Mouse (Mus musculus) ES-CJ7 (cell line): ENCODE measurements at regions not wholly inside any gene's neighbourhood (a gene's known extent, or its start where the extent isn't known, plus 50 kb on each side); places are given as distances from the start of the nearest gene placed in this dataset.
A peak's percentile ranks its signal among the peaks of the same experiment; 100 is the strongest.

ENCODE experiments used
- DNase-seq: peaks from one replicate; pipeline ENCODE4 v3.0.0; 2011; ENCODE audit warnings: low read depth, low spot score

- DNase-seq, result no peak
Observed at GRCm38 (mm10) chr12:42369029-42369577, 882.9 kb upstream of the Lrrn3 start.

GRCm38 (mm10) chr12:42338996-42339680 lies 852.9 kb upstream of the Lrrn3 start:
- no peak for DNase-seq

GRCm38 (mm10) chr12:42306429-42306828 lies 820.2 kb upstream of the Lrrn3 start:
- no peak for DNase-seq

- DNase-seq, result no peak
Observed at GRCm38 (mm10) chr12:42277241-42278032, 791.2 kb upstream of the Lrrn3 start.

- DNase-seq, result no peak
Observed at GRCm38 (mm10) chr12:42250410-42250809, 764.2 kb upstream of the Lrrn3 start.

GRCm38 (mm10) chr12:42229235-42229634 lies 743.0 kb upstream of the Lrrn3 start:
- DNase-seq, result no peak

GRCm38 (mm10) chr12:42181646-42182045 lies 695.4 kb upstream of the Lrrn3 start:
- peak; percentile 53 for DNase-seq

- no peak for DNase-seq
Observed at GRCm38 (mm10) chr12:42179947-42180669, 693.9 kb upstream of the Lrrn3 start.

- DNase-seq, result no peak
Observed at GRCm38 (mm10) chr12:42147971-42148370, 661.7 kb upstream of the Lrrn3 start.

- no peak for DNase-seq
Observed at GRCm38 (mm10) chr12:42138694-42139442, 652.6 kb upstream of the Lrrn3 start.

- no peak for DNase-seq
Observed at GRCm38 (mm10) chr12:42138177-42138576, 651.9 kb upstream of the Lrrn3 start.

- no peak for DNase-seq
Observed at GRCm38 (mm10) chr12:42137764-42138163, 651.5 kb upstream of the Lrrn3 start.

GRCm38 (mm10) chr12:42100189-42100588 lies 614.0 kb upstream of the Lrrn3 start:
- DNase-seq, result no peak

- DNase-seq, result no peak
Observed at GRCm38 (mm10) chr12:42070401-42070800, 584.2 kb upstream of the Lrrn3 start.

- no peak for DNase-seq
Observed at GRCm38 (mm10) chr12:42063745-42064144, 577.5 kb upstream of the Lrrn3 start.

- DNase-seq, result no peak
Observed at GRCm38 (mm10) chr12:42049056-42049455, 562.8 kb upstream of the Lrrn3 start.

- DNase-seq, result peak; percentile 22
Observed at GRCm38 (mm10) chr12:42027874-42028273, 541.6 kb upstream of the Lrrn3 start.

GRCm38 (mm10) chr12:42017506-42017905 lies 531.3 kb upstream of the Lrrn3 start:
- peak; percentile 76 for DNase-seq

GRCm38 (mm10) chr12:42008827-42009383 lies 522.7 kb upstream of the Lrrn3 start:
- no peak for DNase-seq

- no peak for DNase-seq
Observed at GRCm38 (mm10) chr12:42006912-42007311, 520.7 kb upstream of the Lrrn3 start.
